Mouse (Mus musculus): ENCODE results near the gene Retsat.
A peak's percentile ranks its signal among the peaks of the same experiment; 100 is the strongest.

- TF ChIP-seq CTCF (IDR thresholded peaks at IDR 0.05; ENCODE audit: borderline replicate concordance, control insufficient read depth, extremely low read depth, insufficient read depth, low read length, poor library complexity) (peak; percentile 84), POLR2A (IDR thresholded peaks at IDR 0.05; ENCODE audit: control insufficient read depth, extremely low read depth, insufficient read depth, low read length, poor library complexity) (no peak)
Measured at GRCm38 (mm10) chr6:72635760-72636431, 37.6 kb downstream of the Retsat start.

Measured in thymus, adult 2 months (tissue).